Mouse (Mus musculus): Measurements from ENCODE around the gene Mturn. TPM values are rescaled to one million over a fixed set of nuclear protein-coding genes. Genes with fewer than 3 reads are reported as not detected.
A peak's percentile ranks its signal among the peaks of the same experiment; 100 is the strongest.

Mturn gene
- polyA plus RNA-seq, 1 experiment, result 72.2 TPM

DNA sequence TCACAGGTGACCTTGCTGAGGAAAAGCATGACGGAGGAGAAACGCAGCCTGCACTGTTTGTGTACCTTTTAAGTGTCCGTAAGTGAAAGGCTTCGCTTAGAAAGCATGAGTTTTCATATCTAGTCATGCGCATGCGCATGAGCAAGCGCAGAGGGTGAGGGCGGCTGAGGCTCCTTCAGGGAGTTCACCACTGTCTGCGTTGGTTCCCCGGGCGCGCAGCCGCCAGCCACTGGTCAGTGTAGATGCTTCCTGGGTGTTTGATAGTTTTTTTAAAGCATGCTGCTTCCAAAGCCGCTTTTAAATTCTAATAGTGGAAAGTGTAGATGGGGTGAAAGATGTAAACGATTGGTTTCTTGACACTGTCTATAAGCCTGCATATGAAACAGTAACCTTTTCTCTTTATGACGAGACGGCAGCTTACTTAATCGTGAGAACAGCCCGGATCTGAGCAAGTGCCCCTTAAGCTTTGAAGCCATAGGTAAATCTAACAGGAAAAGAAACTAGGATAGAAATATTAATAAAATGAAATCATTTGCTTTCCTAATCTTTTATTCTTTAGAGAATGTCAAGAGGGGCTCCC lies 18.1 kb downstream of the Mturn start:
- no peak for TF ChIP-seq CTCF (IDR thresholded peaks at IDR 0.05; ENCODE audit: borderline replicate concordance, extremely low read depth, insufficient read depth, insufficient read length)
- no peak for TF ChIP-seq POLR2A (IDR thresholded peaks at IDR 0.05; ENCODE audit: borderline replicate concordance, extremely low read depth, insufficient read depth, insufficient read length, poor library complexity, severe bottlenecking)
- DNase-seq (ENCODE audit: low read depth), result peak; percentile 92

DNA sequence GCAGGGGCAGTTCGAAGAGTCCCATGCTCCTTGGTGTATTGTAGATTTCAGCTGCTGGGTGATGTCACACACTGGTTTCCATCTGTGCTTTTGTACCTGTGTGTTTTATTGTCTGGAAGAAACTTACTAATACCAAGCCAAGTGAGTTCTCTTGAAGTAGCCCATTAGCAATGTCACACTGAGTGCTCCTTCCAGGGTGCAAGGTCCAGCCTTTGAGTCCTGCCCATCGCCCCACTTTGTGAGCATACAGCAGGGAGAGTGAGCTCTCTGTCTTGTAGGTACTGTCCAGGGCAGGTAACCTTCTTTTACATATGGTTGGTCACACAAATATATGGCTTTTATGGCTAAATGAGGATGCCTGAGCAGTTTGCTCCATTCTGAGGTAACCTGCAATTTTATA lies 19.1 kb downstream of the Mturn start:
- no peak for TF ChIP-seq POLR2A (IDR thresholded peaks at IDR 0.05; ENCODE audit: borderline replicate concordance, extremely low read depth, insufficient read depth, insufficient read length, poor library complexity, severe bottlenecking)
- no peak for TF ChIP-seq CTCF (IDR thresholded peaks at IDR 0.05; ENCODE audit: borderline replicate concordance, extremely low read depth, insufficient read depth, insufficient read length)
- no peak for DNase-seq (ENCODE audit: low read depth)

- DNase-seq (ENCODE audit: low read depth), result peak; percentile 40
- TF ChIP-seq CTCF (IDR thresholded peaks at IDR 0.05; ENCODE audit: borderline replicate concordance, extremely low read depth, insufficient read depth, insufficient read length) (no peak), POLR2A (IDR thresholded peaks at IDR 0.05; ENCODE audit: borderline replicate concordance, extremely low read depth, insufficient read depth, insufficient read length, poor library complexity, severe bottlenecking) (no peak)
These were observed 20.5 kb downstream of the Mturn start for GRCm38 (mm10) chr6:54701901-54702300.

- peak; percentile 87 for DNase-seq (ENCODE audit: low read depth)
- TF ChIP-seq CTCF (IDR thresholded peaks at IDR 0.05; ENCODE audit: borderline replicate concordance, extremely low read depth, insufficient read depth, insufficient read length), result no peak
- no peak for TF ChIP-seq POLR2A (IDR thresholded peaks at IDR 0.05; ENCODE audit: borderline replicate concordance, extremely low read depth, insufficient read depth, insufficient read length, poor library complexity, severe bottlenecking)
These were observed 22.5 kb downstream of the Mturn start for GRCm38 (mm10) chr6:54703633-54704538.

- DNase-seq (ENCODE audit: low read depth), result peak; percentile 50
These were observed 23.1 kb downstream of the Mturn start for GRCm38 (mm10) chr6:54704539-54704845.

DNA sequence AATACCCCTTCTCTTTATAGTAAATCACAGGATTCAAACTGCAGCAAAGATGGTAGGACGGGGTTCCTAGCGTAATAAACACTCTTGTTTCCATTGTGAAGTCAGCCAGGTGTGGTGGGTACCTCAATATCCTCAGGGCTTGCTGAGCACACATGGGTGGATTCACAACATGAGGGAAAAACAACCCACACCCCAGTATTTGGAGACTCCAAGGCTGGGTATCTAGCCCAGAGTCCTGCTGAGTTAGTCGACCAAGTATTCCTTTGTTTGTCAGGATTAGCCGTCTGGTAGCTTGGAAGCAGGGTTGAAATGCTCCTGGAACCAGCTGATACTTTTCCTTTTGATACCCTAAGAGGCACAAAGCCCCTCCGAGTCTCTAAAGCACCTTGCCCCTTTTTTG lies 23.4 kb downstream of the Mturn start:
- DNase-seq (ENCODE audit: low read depth), result peak; percentile 68
- no peak for TF ChIP-seq POLR2A (IDR thresholded peaks at IDR 0.05; ENCODE audit: borderline replicate concordance, extremely low read depth, insufficient read depth, insufficient read length, poor library complexity, severe bottlenecking)
- no peak for TF ChIP-seq CTCF (IDR thresholded peaks at IDR 0.05; ENCODE audit: borderline replicate concordance, extremely low read depth, insufficient read depth, insufficient read length)

More at GRCm38 (mm10) chr6:54704539-54704845, 23.1 kb downstream of the Mturn start:
- TF ChIP-seq POLR2A (IDR thresholded peaks at IDR 0.05; ENCODE audit: borderline replicate concordance, extremely low read depth, insufficient read depth, insufficient read length, poor library complexity, severe bottlenecking) (no peak), CTCF (IDR thresholded peaks at IDR 0.05; ENCODE audit: borderline replicate concordance, extremely low read depth, insufficient read depth, insufficient read length) (no peak)

DNA sequence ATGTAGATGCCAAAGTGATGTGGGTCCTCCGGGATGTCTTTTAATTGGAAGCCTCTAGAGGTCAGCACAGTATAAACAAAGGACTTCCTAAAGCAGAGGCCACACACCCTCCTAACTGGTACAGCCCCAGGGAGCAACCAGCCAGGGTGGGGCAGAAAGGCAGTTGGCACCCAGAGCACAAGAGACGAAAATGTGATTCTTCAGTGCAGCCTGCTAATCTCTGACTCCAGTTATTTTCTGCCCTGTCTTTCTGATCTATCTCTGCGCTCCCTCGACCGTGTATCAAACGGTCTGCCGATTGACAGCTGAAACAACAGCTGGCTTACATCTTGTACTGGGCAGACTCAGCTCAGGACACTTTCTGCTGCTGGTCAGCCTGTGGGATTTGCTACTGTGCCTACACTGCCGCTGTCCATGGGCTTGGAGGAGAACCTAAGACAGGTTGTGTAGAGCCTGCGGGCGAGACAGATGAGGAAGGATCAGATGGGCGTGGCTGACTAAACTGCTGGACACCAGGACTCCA lies 24.0 kb downstream of the Mturn start:
- DNase-seq (ENCODE audit: low read depth), result peak; percentile 85

DNA sequence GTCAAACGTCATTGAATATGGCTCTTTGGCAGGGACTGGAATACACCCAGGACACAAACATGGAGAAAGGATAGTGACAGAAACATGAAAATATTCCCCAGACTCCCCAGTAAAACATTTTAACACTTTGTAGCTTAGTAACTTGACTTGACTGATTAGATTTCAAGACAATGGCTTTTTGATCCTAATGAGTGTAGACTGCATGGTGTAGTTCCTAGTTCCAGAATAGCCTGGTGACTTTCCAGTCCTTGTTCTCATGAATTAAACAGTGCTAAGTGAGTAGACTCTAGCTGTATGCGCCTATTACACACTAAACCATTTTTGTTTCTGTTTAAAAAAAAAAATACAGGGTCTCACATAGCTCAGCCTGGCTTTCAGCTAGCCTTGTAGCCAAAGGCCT lies 24.7 kb downstream of the Mturn start:
- peak; percentile 24 for DNase-seq (ENCODE audit: low read depth)
- TF ChIP-seq POLR2A (IDR thresholded peaks at IDR 0.05; ENCODE audit: borderline replicate concordance, extremely low read depth, insufficient read depth, insufficient read length, poor library complexity, severe bottlenecking) (no peak), CTCF (IDR thresholded peaks at IDR 0.05; ENCODE audit: borderline replicate concordance, extremely low read depth, insufficient read depth, insufficient read length) (no peak)

More for the DNA sequence above, 24.0 kb downstream of the Mturn start:
- TF ChIP-seq CTCF (IDR thresholded peaks at IDR 0.05; ENCODE audit: borderline replicate concordance, extremely low read depth, insufficient read depth, insufficient read length) (peak; percentile 45; the same call in 1 of the 2 replicates), POLR2A (IDR thresholded peaks at IDR 0.05; ENCODE audit: borderline replicate concordance, extremely low read depth, insufficient read depth, insufficient read length, poor library complexity, severe bottlenecking) (no peak)

DNA sequence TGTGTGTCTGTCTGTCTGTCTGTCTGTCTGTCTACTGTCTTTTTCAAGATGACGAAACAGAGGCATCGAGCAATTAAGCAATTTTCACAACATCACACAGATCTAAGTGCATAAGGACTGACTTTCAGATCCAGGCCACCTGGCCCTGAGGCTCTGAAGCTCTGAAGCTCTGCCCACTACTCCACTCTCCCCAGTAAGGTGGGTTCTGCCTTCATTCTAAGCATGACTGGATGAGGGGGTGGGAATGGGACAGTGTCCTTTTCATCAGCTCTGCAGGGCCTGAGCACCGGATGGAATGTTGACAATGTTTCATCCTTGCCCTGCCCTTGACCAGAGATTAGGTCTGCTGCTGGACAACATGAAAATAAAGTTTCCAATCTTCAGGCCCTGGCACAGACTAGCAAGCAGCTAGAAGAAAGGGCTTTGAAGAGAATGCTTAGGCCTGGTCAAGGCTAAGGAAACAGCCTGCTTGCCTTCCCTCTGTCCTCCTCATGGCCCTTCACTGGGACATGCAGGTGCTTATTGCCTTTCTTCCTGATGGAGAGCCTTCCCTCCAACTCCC lies 25.3 kb downstream of the Mturn start:
- no peak for TF ChIP-seq CTCF (IDR thresholded peaks at IDR 0.05; ENCODE audit: borderline replicate concordance, extremely low read depth, insufficient read depth, insufficient read length)
- TF ChIP-seq POLR2A (IDR thresholded peaks at IDR 0.05; ENCODE audit: borderline replicate concordance, extremely low read depth, insufficient read depth, insufficient read length, poor library complexity, severe bottlenecking), result no peak
- no peak for DNase-seq (ENCODE audit: low read depth)

- DNase-seq (ENCODE audit: low read depth), result no peak
- TF ChIP-seq CTCF (IDR thresholded peaks at IDR 0.05; ENCODE audit: borderline replicate concordance, extremely low read depth, insufficient read depth, insufficient read length) (no peak), POLR2A (IDR thresholded peaks at IDR 0.05; ENCODE audit: borderline replicate concordance, extremely low read depth, insufficient read depth, insufficient read length, poor library complexity, severe bottlenecking) (no peak)
These were observed 27.2 kb downstream of the Mturn start for GRCm38 (mm10) chr6:54708646-54709045.

- DNase-seq (ENCODE audit: low read depth), result no peak
- TF ChIP-seq CTCF (IDR thresholded peaks at IDR 0.05; ENCODE audit: borderline replicate concordance, extremely low read depth, insufficient read depth, insufficient read length) (no peak), POLR2A (IDR thresholded peaks at IDR 0.05; ENCODE audit: borderline replicate concordance, extremely low read depth, insufficient read depth, insufficient read length, poor library complexity, severe bottlenecking) (no peak)
These were observed 34.3 kb downstream of the Mturn start for GRCm38 (mm10) chr6:54715697-54716096.
